Mouse (Mus musculus) testis, adult 2 months (tissue): Measurements from ENCODE around the gene Cdkl3.

Experiments
- CTCF ChIP-seq: fragments of 200-500 bp; IDR thresholded peaks from 2 replicates; pipeline ENCODE4 v1.5.1; 2012; ENCODE audit warnings: low read depth, mild to moderate bottlenecking, inconsistent platforms, low read length, moderate library complexity; ENCODE audit not compliant: control insufficient read depth, insufficient read depth, insufficient replicate concordance
- POLR2A ChIP-seq: fragments of 200-500 bp; IDR thresholded peaks from 2 replicates; pipeline ENCODE4 v1.6.1; 2012; ENCODE audit warnings: low read depth, mild to moderate bottlenecking, inconsistent platforms, low read length, moderate library complexity; ENCODE audit not compliant: control insufficient read depth

DNA sequence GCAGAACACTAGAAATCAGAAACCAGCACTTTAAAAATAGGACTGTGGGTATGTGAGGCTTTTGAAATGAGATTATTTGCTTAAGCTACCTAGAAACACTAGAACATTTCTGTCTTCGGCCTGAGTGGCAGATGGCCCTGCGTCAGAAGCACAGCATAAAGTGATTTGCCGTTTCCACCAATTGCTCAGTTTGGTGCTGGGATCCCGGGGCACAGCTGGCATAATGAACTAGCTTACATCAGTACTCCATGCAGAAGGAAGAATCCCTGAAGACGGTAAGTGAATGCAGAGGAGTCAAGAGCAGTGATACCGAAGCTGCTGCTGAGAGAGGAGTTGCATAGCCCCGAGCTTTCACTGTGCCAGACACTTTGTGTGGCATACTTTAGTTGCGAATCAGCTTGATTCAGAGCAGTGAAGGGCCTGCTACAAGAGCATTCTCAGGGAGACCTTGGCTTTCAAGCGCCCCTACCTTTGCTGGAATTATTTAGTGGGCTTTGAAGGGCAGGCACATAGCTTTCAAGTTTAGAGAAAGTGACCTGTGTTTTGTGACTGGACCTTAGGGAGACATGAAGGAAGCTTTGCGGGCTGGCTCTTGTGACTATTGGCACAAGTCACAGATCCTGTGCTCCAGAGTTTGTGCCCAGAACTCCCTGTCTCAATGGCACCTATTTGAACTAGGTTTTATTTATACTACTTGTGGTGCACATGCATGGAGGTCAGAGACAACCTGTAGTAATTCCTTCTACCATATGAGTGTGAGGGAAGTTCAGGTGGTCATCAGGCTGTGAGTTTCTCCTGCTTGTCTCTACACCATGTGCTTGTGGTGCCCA, 125.8 kb downstream of the Cdkl3 start:
- TF ChIP-seq CTCF: no peak
- TF ChIP-seq POLR2A: no peak
